Mouse (Mus musculus) neural tube, embryonic 13.5 days (tissue): ENCODE measurements around the gene Grhl3. TPM values are rescaled to one million over a fixed set of nuclear protein-coding genes. Genes with fewer than 3 reads are reported as not detected.

Source experiments
- ATAC-seq: fragments of 200-750 bp; cut with Nextera tagmentation; 2 replicates; pipeline ENCODE4 v1.8.0; 2017; ENCODE audit warnings: low read depth, mild to moderate bottlenecking, moderate TSS enrichment, moderate library complexity
- H3K27ac ChIP-seq: fragments of 300-500 bp; sonication (generic); replicated peaks from 2 replicates; pipeline ENCODE4 v1.5.1; 2015; ENCODE audit warnings: moderate library complexity, mild to moderate bottlenecking, inconsistent platforms
- H3K27me3 ChIP-seq: fragments of 300-500 bp; sonication (generic); 2 replicates; pipeline ENCODE4 v1.6.1; 2015; ENCODE audit warnings: mild to moderate bottlenecking, inconsistent platforms
- H3K36me3 ChIP-seq: fragments of 300-500 bp; sonication (generic); 2 replicates; pipeline ENCODE4 v1.6.1; 2015; ENCODE audit warnings: mild to moderate bottlenecking, inconsistent platforms
- H3K4me1 ChIP-seq: fragments of 300-500 bp; sonication (generic); replicated peaks from 2 replicates; pipeline ENCODE4 v1.6.1; 2015; ENCODE audit warnings: inconsistent platforms
- H3K4me2 ChIP-seq: fragments of 300-500 bp; sonication (generic); 2 replicates; pipeline ENCODE4 v1.6.1; 2015; ENCODE audit warnings: inconsistent platforms, mild to moderate bottlenecking, moderate library complexity
- H3K4me3 ChIP-seq: fragments of 300-500 bp; sonication (generic); 2 replicates; pipeline ENCODE4 v1.5.1; 2015; ENCODE audit warnings: mild to moderate bottlenecking, inconsistent platforms
- H3K9ac ChIP-seq: fragments of 300-500 bp; sonication (generic); 2 replicates; pipeline ENCODE4 v1.6.1; 2015; ENCODE audit warnings: moderate library complexity, mild to moderate bottlenecking, inconsistent platforms
- H3K9me3 ChIP-seq: fragments of 300-500 bp; sonication (generic); 2 replicates; pipeline ENCODE4 v1.6.1; 2016; ENCODE audit warnings: inconsistent platforms
- WGBS: fragments of 180-500 bp; shearing (Covaris S2); methylation state at CpG from one replicate; pipeline ENCODE4 v1.1.7; 2015; 5-methylcytosine and 5-hydroxymethylcytosine counted together
- polyA plus RNA-seq: library from polyadenylated mRNA; unstranded; fragments of >200 nt; fragmentation: Nextera tagmentation; extraction: Ambion mirVana; gene quantifications from 2 replicates; pipeline ENCODE4 v1.2.1, GENCODE M21; 2015

Grhl3 gene
- polyA plus RNA-seq, 1 experiment from 2014 or later: 0.50 TPM

- peaks cover 76% of the 10 kb centered on the region for H3K27me3 ChIP-seq
- peak overlapping the region; percentile 52; the same call in 1 of the 2 replicates for H3K9ac ChIP-seq
Measured at GRCm38 (mm10) chr4:135570152-135571036, 3.0 kb downstream of the Grhl3 start.

GRCm38 (mm10) chr4:135569201-135569600 lies 4.2 kb downstream of the Grhl3 start:
- no peaks in the 10 kb centered on the region for H3K36me3 ChIP-seq
- no peaks in the 10 kb centered on the region for H3K9me3 ChIP-seq
- H3K4me1 ChIP-seq: peaks cover 64% of the 10 kb centered on the region
- 9% methylated on average over 11 of the region's 11 CpGs for WGBS
- no peak for ATAC-seq
- no peak overlapping the region for H3K9ac ChIP-seq
- no peak overlapping the region for H3K27ac ChIP-seq
- no peak overlapping the region for H3K4me3 ChIP-seq
- peak overlapping the region; percentile 54; the same call in 1 of the 2 replicates for H3K4me2 ChIP-seq
- H3K27me3 ChIP-seq: peaks cover 64% of the 10 kb centered on the region

More at GRCm38 (mm10) chr4:135570152-135571036, 3.0 kb downstream of the Grhl3 start:
- WGBS: 11% methylated on average over 32 of the region's 32 CpGs
- peak overlapping the region; percentile 54 for H3K4me2 ChIP-seq
- H3K4me3 ChIP-seq: peak overlapping the region; percentile 31
- no peaks in the 10 kb centered on the region for H3K9me3 ChIP-seq
- ATAC-seq: peak; percentile 24; the same call in 1 of the 2 replicates
- peaks cover 59% of the 10 kb centered on the region for H3K4me1 ChIP-seq
- H3K27ac ChIP-seq: no peak overlapping the region
- H3K36me3 ChIP-seq: no peaks in the 10 kb centered on the region

DNA sequence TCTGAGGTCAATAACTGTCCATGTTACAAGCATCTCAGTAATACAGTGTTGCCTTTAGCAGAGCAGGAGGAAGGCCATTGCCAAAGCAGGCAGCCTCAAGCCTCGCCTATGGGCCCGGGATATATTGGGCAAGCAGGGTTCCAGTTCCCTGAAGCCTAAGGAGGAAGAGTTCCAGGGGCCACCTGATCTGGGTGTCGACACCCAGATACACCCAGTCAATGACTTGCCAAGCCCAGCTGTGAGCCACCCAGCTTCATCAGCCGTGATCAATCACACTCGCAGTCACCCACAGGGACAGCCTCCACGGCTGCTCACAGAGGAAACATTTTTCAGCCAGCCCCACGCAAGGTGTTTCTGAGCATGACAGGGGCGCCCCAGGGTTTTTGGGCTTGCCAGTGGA lies 5.9 kb downstream of the Grhl3 start:
- H3K4me1 ChIP-seq: peaks cover 50% of the 10 kb centered on the region
- no peak for ATAC-seq
- H3K27me3 ChIP-seq: peaks cover 50% of the 10 kb centered on the region
- H3K9me3 ChIP-seq: no peaks in the 10 kb centered on the region
- H3K4me3 ChIP-seq: no peak overlapping the region
- no peaks in the 10 kb centered on the region for H3K36me3 ChIP-seq
- H3K9ac ChIP-seq: no peak overlapping the region
- H3K4me2 ChIP-seq: no peak overlapping the region
- H3K27ac ChIP-seq: no peak overlapping the region
- WGBS: 36% methylated on average over 8 of the region's 8 CpGs

DNA sequence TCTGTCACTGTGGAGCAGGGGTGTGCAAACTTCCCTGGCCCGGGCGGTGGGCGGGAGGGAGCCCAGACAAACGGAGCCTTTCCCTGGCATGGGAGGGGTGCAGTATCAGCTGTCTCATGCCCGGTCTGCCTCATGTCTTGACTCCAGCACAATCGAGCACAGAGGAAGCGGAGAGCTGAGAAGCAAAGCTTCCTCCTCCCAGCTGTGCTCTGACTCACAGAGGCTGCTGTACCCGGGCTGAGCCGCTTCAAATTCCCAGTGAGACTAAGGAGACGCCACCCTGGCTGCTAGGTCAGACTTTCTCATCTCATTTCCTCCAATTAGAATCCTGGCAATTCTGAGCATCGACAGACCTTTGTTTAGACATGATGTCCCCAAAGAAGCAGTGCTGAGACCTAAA lies 6.4 kb downstream of the Grhl3 start:
- H3K27ac ChIP-seq: no peak overlapping the region
- no peak overlapping the region for H3K4me2 ChIP-seq
- H3K9ac ChIP-seq: 0 out of 2 replicates have a peak overlapping the region, but pooled peaks have one; percentile 12
- no peaks in the 10 kb centered on the region for H3K36me3 ChIP-seq
- no peak overlapping the region for H3K4me3 ChIP-seq
- peaks cover 46% of the 10 kb centered on the region for H3K27me3 ChIP-seq
- no peaks in the 10 kb centered on the region for H3K9me3 ChIP-seq
- no peak for ATAC-seq
- WGBS: 38% methylated on average over 11 of the region's 11 CpGs
- peaks cover 50% of the 10 kb centered on the region for H3K4me1 ChIP-seq

DNA sequence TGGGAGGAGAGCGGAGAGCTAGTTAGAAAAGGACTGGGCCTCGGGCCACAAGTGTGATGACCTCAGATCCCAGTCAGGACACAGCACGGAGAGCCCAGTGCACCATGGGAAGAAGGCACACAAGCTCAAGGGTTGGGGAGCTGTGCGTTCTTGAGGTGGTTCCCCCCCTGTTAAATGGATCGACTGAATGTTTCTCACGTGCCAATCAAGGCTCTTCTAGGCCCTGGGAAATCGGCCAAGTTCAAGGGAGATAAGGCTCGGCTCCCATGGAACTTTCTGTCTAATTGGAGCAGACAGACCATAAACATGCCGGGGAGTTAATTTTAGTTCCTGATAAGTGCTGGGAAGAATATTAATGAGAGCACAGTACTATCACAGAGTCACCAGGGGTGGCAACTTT lies 8.0 kb downstream of the Grhl3 start:
- H3K27me3 ChIP-seq: peaks cover 30% of the 10 kb centered on the region
- peak overlapping the region; percentile 52 for H3K27ac ChIP-seq
- no peak overlapping the region for H3K4me3 ChIP-seq
- no peaks in the 10 kb centered on the region for H3K36me3 ChIP-seq
- WGBS: 50% methylated on average over 9 of the region's 9 CpGs
- H3K4me1 ChIP-seq: peaks cover 45% of the 10 kb centered on the region
- no peaks in the 10 kb centered on the region for H3K9me3 ChIP-seq
- peak; percentile 30; the same call in 1 of the 2 replicates for ATAC-seq
- H3K4me2 ChIP-seq: no peak overlapping the region
- H3K9ac ChIP-seq: no peak overlapping the region

DNA sequence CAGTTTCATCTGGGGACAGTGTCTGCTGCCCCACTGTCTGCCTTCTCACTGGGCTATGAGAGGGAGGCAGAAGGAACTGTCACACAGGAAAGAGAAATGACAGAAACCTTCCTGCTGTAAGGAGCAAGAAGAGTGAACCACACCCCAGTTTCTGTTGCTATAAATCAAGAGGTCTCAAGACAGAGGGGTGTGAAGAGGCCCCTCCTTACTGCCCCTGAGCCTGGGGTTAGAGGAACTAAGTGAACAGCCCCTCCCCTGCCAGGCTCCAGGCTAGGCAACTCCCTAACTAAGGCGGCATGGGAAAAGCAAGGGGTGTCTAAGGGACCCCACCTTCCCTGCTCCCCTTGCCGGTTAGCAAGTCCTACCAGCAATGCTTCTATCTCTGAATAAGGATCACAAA lies 9.6 kb downstream of the Grhl3 start:
- Histone ChIP-seq H3K4me1 (peaks cover 29% of the 10 kb centered on the region), H3K9me3 (no peaks in the 10 kb centered on the region), H3K27me3 (peaks cover 16% of the 10 kb centered on the region), H3K27ac (no peak overlapping the region), H3K4me2 (no peak overlapping the region), H3K4me3 (no peak overlapping the region), H3K36me3 (no peaks in the 10 kb centered on the region), H3K9ac (no peak overlapping the region)
- WGBS: 46% methylated on average over 2 of the region's 2 CpGs
- ATAC-seq: no peak

DNA sequence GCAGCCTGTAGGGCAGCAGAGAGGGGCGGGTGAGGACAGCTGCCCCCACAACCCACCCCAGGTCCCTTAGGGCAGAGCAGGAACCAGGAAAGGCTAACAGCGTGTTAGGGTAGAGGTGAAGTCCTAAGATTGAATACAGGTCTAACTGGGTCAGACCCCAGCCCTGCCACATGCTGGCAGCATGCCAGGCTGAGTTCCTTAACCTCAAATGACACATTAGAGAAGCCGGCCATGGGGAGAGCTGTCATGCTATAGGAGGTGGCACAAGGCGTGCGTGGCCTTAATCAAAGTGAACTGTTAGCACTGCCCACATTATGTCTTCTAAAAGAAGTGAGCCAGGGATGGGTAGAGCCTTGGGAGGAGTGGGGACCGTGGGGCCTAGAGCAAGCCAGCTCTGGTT lies 24.1 kb downstream of the Grhl3 start:
- Histone ChIP-seq H3K4me2 (no peak overlapping the region), H3K27ac (no peak overlapping the region), H3K4me1 (peaks cover 67% of the 10 kb centered on the region), H3K27me3 (no peaks in the 10 kb centered on the region), H3K9ac (no peak overlapping the region), H3K4me3 (no peak overlapping the region), H3K36me3 (no peaks in the 10 kb centered on the region), H3K9me3 (no peaks in the 10 kb centered on the region)
- 81% methylated on average over 6 of the region's 6 CpGs for WGBS
- no peak for ATAC-seq

GRCm38 (mm10) chr4:135548521-135549077 lies 24.8 kb downstream of the Grhl3 start:
- Histone ChIP-seq H3K27me3 (no peaks in the 10 kb centered on the region), H3K4me2 (no peak overlapping the region), H3K9ac (no peak overlapping the region), H3K36me3 (no peaks in the 10 kb centered on the region), H3K9me3 (no peaks in the 10 kb centered on the region), H3K4me1 (peaks cover 68% of the 10 kb centered on the region), H3K4me3 (no peak overlapping the region), H3K27ac (no peak overlapping the region)
- no peak for ATAC-seq
- WGBS: 38% methylated on average over 9 of the region's 9 CpGs

DNA sequence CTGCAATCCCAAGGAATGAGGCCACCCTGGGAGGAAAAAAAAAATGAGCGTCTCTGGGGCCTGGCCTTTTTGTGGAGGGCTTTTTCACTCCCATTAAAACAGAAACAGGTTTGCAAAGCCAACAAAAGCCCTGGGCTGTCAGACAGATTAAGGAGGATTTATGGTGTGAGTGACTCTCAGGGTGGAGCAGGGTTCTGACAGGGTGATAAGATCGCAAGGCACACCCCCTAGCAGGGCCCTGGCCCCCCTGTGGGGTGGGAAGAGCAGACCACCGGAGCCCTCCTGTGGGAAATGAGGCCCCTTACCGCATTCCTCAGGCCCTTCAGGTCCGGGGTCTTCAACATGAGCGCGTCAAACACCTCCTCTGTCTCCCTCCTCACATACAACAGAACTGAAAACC lies 25.3 kb downstream of the Grhl3 start:
- no peak for ATAC-seq
- Histone ChIP-seq H3K4me3 (no peak overlapping the region), H3K9me3 (no peaks in the 10 kb centered on the region)

DNA sequence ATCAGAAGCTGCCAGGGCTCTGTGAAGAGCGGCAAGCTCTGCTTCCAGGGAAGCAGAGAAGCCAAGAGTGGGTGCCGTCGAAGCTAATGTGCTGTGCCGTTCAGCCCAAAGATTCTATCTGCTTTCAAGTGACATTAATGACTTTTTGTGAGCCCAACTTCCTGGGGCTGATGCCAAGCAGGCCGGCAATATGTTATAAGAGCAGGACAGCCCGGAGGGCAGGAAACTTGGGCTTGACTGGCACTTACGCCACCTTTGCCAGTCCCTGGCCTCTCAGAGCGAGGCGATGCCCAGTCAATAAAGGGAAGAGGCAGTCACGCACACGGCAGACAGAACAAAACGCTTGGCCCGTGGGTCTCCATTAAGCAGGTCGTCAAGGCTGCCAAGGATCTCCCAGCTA lies 25.9 kb downstream of the Grhl3 start:
- H3K4me3 ChIP-seq: no peak overlapping the region
- H3K27me3 ChIP-seq: no peaks in the 10 kb centered on the region
- H3K36me3 ChIP-seq: no peaks in the 10 kb centered on the region
- H3K4me2 ChIP-seq: no peak overlapping the region
- H3K27ac ChIP-seq: peak overlapping the region; percentile 33
- H3K9me3 ChIP-seq: no peaks in the 10 kb centered on the region
- 51% methylated on average over 14 of the region's 14 CpGs for WGBS
- no peak overlapping the region for H3K9ac ChIP-seq
- no peak for ATAC-seq
- H3K4me1 ChIP-seq: peaks cover 58% of the 10 kb centered on the region

More for the DNA sequence above, 25.3 kb downstream of the Grhl3 start:
- WGBS: 6% methylated on average over 6 of the region's 7 CpGs
- no peak overlapping the region for H3K9ac ChIP-seq
- H3K4me1 ChIP-seq: peaks cover 63% of the 10 kb centered on the region
- H3K36me3 ChIP-seq: no peaks in the 10 kb centered on the region
- H3K27me3 ChIP-seq: no peaks in the 10 kb centered on the region
- no peak overlapping the region for H3K27ac ChIP-seq
- no peak overlapping the region for H3K4me2 ChIP-seq

- ATAC-seq: peak; percentile 36; the same call in 1 of the 2 replicates
- H3K4me2 ChIP-seq: no peak overlapping the region
- H3K4me3 ChIP-seq: no peak overlapping the region
- H3K27me3 ChIP-seq: no peaks in the 10 kb centered on the region
- H3K4me1 ChIP-seq: peaks cover 50% of the 10 kb centered on the region
- H3K36me3 ChIP-seq: no peaks in the 10 kb centered on the region
- H3K9me3 ChIP-seq: no peaks in the 10 kb centered on the region
- no peak overlapping the region for H3K9ac ChIP-seq
- H3K27ac ChIP-seq: no peak overlapping the region; the same call in 1 of the 2 replicates
- 74% methylated on average over 4 of the region's 4 CpGs for WGBS
Measured at GRCm38 (mm10) chr4:135546793-135547192, 26.6 kb downstream of the Grhl3 start.

- Histone ChIP-seq H3K9me3 (no peaks in the 10 kb centered on the region), H3K36me3 (no peaks in the 10 kb centered on the region), H3K9ac (no peak overlapping the region), H3K4me2 (no peak overlapping the region), H3K27ac (no peak overlapping the region), H3K4me3 (no peak overlapping the region), H3K27me3 (no peaks in the 10 kb centered on the region), H3K4me1 (peaks cover 43% of the 10 kb centered on the region)
- WGBS: 82% methylated on average over 7 of the region's 7 CpGs
- ATAC-seq: no peak
Measured at GRCm38 (mm10) chr4:135546008-135546407, 27.4 kb downstream of the Grhl3 start.
